Mouse (Mus musculus): Measurements from ENCODE around the gene Os9.
"Not testable (repeated sequence)": the region's sequence is repeated elsewhere in the genome, so short reads cannot be mapped to it uniquely, and the experiment has no call there.

Gene Os9

DNA sequence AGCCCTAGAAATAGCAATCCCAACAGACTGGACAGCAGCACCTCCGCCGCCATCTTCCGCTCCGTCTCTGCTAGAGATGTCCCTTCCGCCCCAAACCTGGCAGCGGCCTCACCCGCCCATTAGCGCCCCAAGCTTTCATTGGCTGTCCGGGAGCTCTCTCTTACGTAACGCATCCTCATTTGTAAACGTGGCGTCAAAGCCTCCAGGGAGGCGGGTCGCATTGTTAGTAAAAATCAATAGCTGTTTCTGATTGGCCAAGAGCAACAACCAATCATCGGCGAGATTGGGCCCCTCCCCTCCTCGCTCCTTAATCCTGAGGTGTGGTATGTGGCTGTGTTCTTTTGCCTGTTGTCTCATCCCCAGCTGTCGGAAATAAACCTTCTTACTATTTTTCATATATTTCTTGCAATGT is at the start of gene Os9:
Gene Os9 (minus strand): TSS at position 66 of the 412 bp plus-strand sequence.
- peak; percentile 91 for DNase-seq

DNA sequence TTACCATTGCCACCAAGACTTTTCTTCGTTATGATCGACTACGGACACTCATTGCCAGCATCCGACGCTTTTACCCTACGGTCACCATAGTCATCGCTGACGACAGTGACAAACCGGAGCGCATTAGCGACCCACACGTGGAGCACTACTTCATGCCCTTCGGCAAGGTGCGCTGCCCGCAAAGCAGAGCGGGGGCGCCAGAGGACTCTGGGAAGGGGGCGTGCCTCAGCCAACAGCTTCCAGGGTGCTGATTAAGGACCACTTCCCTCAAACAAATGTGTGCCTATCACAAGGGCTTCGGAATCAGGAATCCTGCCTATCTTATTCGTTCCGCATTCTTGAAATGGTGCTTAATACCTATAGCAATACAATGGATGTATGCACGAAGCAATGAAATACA is 49.1 kb upstream of the Os9 start:
- peak; percentile 53 for DNase-seq

DNA sequence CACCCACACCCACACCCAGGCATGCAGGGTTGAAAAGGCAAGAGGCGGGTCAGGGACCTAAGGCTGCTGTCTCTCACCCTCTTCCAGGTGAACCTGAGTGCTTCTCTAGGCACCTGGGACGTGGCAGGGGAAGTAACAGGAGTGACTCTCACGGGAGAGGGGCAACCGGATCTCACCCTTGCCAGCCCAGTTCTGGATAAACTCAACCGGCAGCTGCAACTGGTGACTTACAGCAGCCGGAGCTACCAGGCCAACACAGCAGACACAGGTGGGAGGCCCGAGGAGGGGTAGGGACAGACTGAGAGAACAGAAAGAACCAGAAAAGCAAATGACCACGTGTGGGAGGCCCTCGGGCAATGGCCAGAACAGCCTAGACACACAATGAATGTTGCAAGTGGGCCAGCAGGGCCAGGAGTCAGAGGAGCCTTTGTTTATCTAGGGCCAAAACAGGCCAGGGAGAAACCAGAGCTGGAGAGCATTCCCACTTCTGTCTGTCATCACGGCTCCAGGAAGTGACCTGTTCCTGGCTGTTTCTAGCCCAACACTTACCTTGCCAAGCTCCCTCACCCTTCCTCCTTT is 46.8 kb upstream of the Os9 start:
- DNase-seq = no peak

DNA sequence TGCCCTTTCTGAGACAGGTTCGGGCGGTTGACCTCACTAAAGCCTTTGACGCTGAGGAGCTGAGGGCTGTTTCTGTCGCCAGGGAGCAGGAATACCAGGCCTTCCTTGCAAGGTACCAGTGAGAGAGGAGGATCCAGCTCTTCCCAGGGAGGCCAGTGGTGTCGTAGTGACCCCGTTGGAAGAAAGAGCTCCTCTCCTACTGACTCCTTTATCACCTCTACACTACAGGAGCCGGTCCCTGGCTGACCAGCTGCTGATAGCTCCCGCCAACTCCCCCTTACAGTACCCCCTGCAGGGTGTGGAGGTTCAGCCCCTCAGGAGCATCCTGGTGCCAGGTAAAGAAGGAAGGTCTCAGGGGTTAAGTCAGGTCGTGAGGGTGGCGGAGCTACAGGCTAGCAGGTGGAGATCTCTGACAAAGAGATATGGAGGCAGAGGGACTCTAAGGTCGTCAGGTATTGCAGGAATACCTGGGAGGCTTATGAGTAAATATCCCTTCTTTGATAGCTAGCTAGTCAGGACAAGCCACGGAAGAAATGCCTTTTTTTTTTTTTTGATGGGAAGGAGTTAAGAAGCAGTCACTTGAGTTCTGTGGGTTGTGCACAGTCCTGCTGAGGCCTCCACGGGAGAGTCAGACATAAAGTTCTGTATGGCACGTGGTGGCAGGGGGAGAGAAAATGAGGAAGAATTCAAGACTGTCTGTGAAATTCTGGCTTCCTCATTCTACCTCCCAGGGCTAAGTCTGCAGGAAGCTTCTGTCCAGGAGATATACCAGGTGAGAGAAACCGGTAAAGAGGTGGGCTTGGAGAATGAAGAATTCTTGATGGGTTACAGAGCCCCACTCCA is 46.1 kb upstream of the Os9 start:
- peak; percentile 3 for DNase-seq

DNA sequence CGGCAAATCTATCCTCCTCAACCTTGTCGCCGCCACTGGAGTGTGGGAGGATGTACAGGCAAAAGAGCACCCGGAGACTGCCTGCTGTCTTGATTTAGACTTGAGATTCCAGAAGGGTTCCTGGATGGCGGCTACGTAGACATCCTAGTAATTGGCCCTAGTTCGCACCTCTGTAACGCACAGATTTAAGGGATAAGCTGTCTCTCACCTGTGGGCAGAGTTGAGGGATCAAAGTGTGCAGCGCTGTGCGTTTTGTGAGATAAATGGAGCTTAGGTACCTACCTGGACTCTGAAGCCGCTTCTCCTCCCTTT is 45.4 kb upstream of the Os9 start:
- no peak for DNase-seq

DNA sequence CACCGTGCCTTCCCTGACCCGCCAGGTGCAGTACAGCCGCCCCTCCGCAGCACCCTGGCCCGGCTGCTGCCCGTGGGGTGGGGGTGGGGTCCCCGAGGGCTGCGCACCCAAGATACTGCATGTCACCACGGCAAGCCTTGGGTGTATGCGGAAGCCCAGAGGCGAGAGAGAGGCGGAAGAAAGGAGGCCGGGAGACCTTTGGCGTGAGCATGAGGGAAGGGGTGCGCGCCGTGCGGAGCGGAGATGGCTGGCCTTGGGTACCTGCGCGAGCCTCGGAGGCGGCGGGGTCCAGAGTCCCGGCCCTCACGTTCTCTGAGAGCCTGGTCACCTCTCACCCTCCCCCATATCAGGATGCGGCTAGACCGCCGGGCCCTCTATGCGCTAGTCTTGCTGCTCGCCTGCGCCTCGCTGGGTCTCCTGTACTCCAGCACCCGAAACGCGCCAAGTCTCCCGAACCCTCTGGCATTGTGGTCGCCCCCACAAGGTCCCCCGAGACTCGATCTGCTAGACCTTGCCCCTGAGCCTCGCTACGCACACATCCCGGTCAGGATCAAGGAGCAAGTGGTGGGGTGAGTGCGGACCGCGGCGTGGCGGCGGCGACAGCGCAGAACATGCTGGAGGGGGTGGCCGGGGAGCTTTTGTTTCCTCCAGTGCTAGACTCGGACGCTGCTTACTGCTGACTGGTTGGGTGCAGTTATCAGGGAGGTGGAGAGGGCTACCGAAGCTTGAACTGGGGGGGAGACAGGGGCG is 44.9 kb upstream of the Os9 start:
- peak; percentile 57 for DNase-seq

DNA sequence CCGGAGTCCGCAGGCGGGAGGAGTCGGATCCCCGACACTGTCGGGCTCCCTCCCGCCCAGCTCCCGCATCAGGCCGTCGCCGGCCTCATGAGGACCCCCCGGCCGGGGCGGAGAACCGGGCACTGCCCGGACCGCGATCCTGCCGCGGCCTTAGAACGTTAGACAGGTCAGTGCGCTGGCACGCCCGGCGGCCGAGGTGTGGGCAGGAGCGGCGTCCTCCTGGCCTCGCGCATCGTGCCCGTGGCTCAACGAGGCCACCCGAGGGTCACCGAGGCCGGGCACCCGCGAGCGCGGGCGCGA is 44.4 kb upstream of the Os9 start:
- DNase-seq = no peak

DNA sequence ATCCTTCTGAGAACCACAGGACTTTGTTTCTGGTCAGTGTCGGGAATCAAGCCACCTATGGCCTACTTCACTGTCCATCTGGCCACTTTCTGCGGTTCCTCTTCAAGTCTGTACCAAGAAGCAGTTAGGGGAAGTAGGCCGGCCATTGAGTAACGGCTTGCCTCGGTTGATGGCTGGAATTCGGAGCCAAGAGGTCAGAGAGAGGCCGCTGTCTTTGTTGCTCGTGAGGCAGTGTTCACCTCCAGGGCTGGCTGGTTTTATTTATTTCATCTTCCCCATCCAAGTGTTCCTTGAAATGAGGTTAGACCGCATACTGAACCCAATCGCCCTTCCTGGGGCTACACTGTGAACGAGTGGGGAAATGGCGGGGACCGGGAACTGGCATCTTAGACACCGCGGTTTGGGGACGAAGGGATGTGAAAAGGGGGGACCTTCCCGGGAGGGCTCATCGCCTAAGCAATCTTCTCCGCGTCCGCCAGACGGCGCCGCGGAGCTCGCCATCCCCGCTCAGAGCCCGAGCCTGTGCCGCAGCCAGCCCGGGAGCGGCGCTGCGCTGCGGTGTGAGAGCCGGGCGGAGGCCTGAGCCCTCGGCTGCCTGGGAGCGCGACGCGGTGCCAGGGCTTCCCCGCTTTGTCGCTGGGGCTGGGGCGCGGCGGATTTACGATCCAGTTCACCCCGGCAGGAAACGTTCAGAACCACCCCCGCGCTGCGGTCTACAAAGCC is 43.9 kb upstream of the Os9 start, which contains the start of gene B4galnt1:
Gene B4galnt1 (plus strand): TSS at position 595 of the 723 bp plus-strand sequence.
- DNase-seq = peak; percentile 77

DNA sequence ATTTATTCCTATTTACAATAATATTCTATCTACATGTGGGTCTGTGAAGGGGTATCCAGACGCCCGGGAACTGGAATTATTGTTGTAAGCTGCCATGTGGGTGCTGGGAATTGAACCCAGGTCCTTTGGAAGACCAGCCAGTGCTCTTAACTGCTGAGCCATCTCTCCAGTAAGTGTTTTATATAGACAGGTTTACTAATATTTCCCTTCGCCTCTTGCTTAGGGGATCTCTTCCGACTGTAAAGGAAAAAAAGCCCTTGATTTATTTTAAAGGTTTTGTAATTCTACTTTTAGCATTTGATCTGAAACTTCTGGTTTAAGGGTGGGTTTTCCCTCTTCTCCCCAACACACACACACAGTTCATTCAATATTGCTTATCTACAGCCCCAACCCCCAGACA is 43.3 kb upstream of the Os9 start:
- no peak for DNase-seq

DNA sequence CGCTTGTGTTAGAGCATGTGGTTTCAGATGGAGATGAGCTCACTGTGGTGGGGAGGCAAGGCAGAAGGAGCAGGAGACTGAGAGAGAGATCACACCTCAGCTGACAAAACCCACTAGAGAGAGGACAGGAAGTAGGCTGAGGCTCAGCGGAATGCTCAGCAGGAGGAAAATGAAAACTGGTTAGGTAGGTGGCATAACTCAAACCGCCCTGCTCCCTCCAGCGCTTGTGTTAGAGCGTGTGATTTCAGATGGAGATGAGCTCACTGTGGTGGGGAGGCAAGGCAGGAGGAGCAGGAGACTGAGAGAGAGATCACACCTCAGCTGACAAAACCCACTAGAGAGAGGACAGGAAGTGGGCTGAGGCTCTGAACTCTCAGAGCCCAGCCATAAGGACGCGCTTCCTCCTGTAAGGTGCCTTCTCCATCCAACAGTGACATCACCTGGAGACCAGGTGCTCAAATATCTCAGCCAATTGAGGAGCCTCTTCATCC is 41.9 kb upstream of the Os9 start:
- not testable (repeated sequence) for DNase-seq

DNA sequence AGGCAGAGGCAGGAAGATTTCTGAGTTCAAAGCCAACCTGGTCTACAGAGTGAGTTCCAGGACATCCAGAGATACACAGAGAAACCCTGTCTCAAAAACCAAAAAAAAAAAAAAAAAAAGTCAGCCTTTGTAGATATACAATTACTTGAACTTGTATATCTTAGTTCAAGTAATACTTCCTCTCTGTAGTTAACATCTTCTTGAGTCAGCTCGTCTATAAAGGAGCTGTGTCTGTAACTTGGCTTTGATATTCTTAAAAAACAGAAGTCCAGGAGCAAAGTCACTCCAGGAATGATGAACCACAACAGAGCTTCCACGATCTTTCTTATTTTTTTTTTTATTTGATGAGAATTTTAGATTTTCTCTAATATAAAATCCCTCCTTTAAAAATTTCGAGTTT is 39.8 kb upstream of the Os9 start:
- DNase-seq = no peak

DNA sequence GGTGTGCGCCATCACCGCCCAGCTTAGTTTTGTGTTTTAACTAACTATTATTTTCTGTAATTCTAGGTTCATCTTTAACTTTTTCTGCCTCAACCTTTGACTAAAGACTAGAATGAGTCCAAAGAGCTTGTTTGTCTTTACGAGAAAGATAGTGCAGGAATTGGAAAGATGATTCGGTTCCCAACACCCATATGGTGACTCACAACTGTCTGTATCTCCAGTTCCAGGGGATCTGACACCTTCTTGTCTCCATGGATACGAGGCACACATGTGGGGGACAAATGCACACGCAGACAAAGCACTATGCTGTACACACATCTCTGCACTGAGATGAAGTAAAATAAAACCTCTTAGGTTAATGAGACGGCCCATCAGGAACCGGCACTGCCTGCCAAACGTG is 39.1 kb upstream of the Os9 start:
- no peak for DNase-seq

DNA sequence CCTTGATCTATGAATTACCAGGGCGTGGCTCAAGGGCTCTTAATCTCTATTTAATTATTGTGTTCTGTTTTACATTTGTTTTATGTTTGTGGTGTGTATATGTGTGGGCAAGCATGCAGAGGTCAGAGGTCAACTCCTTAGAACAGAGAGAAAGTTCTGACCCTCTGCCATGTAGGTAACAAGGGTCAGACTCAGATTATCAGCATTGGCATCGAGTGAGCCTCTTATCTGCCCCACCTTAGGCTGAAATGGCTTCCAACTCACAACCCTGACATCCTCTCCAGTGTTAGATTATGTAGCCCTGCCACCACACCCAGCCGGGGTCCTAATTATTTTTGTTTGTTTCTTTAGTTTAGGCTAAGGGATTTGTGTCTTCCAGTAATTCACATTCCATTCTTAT is 37.5 kb upstream of the Os9 start:
- DNase-seq = no peak

DNA sequence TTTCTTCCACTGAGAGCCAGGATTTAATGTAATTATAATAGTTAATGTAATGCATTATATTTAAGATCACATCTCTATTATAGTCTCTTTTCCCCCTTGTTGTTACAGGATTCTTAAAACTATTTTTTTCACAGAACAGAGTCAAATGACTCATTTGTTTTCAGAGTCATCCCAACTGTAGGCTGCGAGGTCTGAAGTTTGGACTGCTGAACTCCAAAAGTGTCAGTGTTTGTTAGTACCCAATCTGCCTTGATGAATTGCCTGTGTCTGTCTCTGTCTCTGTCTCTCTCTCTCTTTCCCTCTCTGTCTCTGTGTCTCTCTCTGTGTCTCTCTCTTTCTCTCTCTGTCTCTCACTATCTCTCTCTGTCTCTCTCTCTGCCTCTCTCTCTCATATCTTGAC is 35.6 kb upstream of the Os9 start:
- DNase-seq = no peak

DNA sequence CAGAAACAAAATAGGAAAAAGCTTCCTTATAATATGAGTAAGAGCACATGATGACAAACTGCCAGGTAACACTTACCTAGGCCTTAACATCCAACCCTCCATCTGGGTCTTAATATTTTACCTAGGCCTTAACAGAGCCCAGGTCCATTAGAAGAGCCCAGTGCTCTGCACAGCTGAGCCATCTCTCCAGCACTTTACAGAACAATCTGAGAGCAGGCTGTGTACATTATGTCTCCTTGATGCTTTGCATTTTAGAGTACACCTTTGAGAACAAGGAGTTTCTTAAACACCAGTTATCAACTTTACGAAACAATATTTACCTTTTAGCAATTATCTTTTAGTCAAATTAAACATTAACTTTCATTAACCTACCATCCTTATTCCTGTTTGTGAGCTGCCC is 35.2 kb upstream of the Os9 start:
- no peak for DNase-seq

DNA sequence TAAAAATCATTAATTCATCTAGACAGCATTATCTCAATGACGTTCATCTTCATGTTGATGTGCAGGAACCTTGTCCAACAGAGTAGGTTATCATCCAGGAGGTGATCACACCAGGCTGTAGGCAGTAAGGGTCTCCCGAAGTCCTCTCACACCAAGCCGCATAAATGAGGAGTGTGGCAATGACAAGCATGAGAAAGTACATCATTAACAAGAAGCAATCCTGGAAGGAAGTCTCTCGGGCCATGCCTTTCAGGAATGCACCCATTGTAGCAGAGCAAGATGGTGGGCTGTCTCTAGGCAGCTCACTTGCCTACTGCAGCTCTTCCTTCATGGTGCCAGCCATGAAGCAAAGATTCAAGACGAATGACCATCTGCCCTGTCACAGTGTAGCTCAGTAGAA is 33.7 kb upstream of the Os9 start:
- DNase-seq = no peak

DNA sequence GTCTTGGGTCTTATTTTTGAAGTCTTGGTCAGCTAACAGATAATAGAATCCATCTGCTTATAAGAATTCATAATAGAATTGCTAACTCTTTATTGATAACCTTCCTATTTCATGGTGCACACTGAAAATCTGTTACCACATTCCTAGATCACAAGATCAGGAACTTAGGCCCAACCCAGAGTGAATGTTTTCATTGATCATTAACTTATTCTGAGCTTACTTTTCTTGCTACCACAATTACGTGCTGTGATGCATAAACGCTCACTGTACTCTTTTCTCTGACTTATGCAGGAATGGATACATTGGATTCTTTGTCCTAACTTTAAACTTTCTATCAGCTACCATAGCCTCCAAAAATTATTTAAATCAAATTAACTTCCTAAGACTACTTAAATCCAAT is 33.3 kb upstream of the Os9 start:
- no peak for DNase-seq

DNA sequence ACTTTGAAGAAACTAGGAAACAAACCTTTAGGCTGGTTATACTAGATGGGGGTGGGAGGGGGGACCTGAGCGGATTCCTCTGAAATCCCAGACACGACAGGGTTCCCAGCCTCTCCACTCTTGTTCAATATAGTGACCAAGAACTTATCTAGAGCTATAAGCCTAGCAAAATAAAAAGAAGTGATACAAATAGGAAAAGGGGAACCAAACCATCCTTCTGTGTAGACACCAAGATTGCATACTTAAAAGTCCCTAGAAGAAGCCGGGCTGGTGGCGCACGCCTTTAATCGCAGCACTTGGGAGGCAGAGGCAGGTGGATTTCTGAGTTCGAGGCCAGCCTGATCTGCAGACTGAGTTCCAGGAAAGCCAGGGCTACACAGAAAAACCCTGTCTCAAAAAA is 32.4 kb upstream of the Os9 start:
- no peak for DNase-seq

DNA sequence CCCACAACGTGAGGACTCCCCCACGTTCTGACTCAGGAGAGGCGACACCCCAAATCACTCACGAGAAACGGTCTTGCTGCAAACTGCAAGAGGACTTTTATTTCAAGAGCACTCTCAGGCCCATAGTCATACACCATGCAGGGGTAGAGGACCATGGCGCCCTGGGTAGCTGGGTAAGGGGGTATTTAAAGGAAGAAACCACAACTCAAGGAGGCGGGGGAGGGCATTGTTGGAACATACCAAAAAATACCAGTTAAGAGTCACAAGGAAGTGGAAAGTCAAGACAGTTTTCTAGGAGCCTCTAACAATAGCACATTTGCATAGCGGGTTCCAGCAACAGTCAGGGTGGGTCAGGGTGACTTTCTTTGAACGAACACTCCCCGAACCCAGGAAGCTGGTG is 31.6 kb upstream of the Os9 start:
- not testable (repeated sequence) for DNase-seq

DNA sequence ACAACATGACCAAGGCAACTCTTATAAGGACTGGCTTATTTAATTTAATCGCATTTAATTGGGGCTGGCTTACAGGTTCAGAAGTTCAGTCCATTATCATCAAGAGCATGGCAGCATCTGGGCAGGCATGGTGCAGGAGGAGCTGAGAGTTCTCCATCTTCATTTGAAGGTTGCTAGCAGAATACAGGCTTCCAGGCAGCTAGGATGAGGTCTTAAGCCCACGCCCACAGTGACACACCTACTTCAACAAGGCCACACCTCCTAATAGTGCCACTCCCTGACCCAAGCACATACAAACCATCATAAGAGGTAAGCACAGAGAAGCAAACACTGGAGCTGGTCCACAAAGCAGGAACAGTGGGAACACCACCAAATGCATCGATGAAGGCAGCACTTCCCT is 30.3 kb upstream of the Os9 start:
- not testable (repeated sequence) for DNase-seq

DNA sequence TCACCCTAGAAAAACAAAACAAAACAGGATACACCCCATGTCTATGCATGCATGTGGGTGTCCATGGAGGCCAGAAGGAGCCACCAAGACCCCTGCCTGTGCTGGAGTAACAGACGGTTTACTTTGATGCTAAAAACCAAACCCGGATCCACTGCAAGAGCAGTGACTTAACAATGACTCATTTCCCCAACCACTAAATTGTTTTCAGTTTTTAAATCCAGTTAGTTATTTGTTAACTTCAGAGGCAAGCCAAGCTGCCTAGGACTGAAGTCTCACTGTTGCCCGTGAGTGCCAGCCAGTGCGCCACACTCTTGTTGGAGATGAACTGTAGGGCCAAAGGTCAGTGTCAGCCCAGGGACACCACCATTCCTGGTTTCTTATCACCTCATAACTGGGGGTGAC is 29.5 kb upstream of the Os9 start:
- no peak for DNase-seq

DNA sequence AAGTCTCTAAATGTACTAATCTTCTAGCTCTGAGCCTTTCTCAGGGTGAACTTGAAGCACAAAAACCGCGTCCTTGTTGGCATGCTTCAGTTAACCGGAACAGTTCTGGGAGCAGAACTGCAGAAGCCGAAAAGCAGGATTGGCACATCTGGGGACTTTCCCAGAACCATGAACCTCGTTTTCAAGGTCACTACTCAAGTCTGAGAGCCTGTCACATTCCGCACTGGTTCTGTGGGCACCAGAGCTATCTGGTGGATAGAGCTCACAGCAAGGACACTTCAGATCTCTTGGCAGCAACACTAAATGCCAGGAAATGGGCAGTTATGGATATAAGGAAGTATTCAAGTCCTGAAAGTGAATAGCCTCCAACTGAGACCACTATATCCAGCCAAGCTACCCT is 26.2 kb upstream of the Os9 start:
- DNase-seq = no peak

DNA sequence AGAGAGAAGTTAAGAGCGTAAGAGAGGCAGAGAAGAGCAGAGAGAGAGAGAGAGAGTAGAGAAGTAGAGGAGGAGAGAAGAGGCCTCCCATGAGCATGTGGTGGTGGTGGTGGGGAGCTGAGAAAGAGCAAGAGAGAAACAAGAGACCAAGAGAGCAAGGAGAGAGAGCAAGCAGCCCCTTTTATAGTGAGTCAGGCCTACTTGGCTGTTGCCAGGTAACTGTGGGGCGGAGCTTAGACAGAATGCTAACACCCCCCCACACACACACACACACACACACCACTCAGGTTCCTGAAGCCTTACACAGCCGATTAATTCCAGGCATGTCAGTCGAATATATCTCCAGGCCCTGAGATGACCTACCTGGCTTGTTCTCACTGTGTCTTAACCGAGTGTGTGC is 24.4 kb upstream of the Os9 start:
- DNase-seq = no peak

DNA sequence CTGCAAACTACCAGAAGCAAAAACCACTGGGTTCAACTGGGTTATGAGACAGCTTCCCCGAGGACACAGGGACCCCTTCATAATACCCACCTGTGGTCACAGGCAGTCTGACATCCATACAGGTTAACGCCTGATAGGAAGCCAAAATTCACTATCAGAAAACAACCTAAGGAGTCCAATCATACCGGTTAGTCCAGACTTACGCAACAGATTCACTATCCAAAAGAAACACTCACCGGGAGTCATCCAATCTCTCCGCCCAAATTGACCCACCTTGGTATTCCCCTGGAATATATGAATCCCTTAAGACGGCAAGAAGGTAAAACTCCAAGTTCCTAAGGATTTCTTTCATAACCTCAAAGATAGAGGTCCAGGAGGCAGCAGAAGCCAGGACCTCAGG is 23.6 kb upstream of the Os9 start:
- DNase-seq = no peak

All from right cerebral cortex, postnatal 4 days (tissue).